Mouse (Mus musculus): Measurements from ENCODE around the gene Rpl9-ps6. TPM values are rescaled to one million over a fixed set of nuclear protein-coding genes. Genes with fewer than 3 reads are reported as not detected.

Gene Rpl9-ps6
- total RNA-seq, 2 experiments from 2014 or later: 68.5 to 134 TPM

Other genes starting within 250 kb of the Rpl9-ps6 start
- gene Sgms1, start 76.9 kb downstream of the Rpl9-ps6 start, total RNA-seq (2015): 45.4 and 48.3 TPM in 2 replicates
- gene Sgms1, start 76.9 kb downstream of the Rpl9-ps6 start, total RNA-seq (2017): 44.9 and 69.6 TPM in 2 replicates
- 23.5 and 27.5 TPM in 2 replicates for gene Minpp1, start 19.2 kb upstream of the Rpl9-ps6 start, total RNA-seq (2015)
- 28.2 and 28.5 TPM in 2 replicates for gene Minpp1, start 19.2 kb upstream of the Rpl9-ps6 start, total RNA-seq (2017)
- 61.6 and 72.8 TPM in 2 replicates for gene Papss2, start 129.2 kb upstream of the Rpl9-ps6 start, total RNA-seq (2015)
- gene Papss2, start 129.2 kb upstream of the Rpl9-ps6 start, total RNA-seq (2017): 35.9 and 42.1 TPM in 2 replicates